Mouse (Mus musculus): Measurements from ENCODE around the gene Olfr702.

Olfr702 gene

DNA sequence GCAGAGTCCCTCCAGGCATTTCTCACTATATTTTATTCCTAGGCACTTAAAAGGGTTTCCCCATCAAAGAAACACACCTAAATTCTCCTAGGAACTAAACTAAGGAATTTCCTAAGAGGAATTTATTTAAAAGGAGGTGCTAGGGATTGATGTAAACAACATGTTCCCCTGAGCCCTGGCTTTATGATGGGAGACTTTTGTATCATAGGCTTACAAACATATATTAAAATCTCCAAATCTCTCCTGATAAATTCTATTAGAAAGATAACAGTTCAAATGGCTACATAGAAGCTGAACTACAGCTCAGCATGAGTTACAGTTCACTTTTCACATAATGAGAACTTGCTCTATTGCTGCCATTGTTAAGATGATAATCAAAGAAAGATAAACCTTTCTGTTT is at the start of gene Olfr702:
Olfr702 (minus strand) TSS at position 101 of the 400 bp plus-strand sequence.
- DNase-seq: no peak

DNA sequence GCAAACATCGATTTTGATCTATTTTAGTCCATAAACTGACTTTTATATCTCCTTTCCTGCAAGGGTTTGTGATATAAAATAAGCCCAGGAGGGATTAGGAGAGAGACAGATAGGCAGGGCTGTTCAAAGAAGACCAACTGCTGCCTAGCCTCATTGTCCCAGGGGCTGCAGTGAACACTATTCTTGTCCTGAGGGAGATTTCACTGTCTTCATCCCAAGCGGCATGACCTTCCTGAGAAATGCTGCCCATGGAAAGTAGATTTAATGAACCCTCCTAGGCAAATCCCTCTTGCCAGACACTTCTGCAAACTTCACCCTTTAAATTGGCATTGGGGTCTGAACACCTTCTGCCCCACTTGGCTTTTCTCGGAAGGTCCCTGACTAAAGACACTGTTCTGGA is 43.1 kb upstream of the Olfr702 start, which contains the start of gene Olfr705:
Olfr705 (minus strand) TSS at position 101 of the 400 bp plus-strand sequence.
- DNase-seq: no peak

DNA sequence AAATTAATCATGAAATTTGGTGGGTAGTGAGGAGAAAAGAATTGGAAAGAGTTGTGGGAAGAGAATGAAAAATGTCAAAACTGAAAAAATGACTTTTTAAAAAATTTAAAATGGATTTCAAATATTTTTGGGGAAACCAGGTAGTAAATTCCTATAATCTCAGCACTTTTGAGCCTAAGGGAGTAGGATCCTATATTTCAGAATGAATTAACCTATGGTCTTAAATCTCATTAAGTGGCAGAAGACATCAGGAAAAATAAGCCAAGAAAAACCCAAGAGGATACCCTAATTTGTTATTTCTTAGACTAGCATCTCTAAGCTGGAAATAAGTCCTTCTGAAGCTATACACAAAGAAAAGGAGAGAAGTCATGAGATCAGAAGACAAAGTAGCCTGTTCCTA is 29.2 kb upstream of the Olfr702 start, which contains the start of gene Olfr704:
Olfr704 (plus strand) TSS at position 301 of the 400 bp plus-strand sequence.
- no peak for DNase-seq

DNA sequence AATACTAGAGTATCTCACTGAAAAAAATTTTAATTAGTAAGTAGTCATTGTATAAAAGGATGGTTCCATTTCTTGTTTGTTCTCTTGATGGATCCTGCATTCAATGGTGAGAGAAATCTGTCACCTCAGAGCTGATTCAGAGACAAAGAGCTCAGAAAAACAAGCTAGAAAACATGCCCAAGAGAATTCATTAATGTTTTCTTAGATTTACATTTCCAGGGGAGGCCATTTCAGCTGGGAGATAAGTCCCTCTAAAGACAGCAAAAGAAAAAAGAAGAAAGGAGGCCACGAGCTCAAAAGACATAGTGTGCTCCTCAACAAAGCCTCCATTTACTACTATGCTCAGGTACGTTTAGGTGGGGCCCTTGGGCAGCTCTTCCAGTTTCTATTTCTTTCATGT is 9.4 kb upstream of the Olfr702 start, which contains the start of gene Olfr703:
Olfr703 (plus strand) TSS at position 301 of the 400 bp plus-strand sequence.
- DNase-seq: no peak

DNA sequence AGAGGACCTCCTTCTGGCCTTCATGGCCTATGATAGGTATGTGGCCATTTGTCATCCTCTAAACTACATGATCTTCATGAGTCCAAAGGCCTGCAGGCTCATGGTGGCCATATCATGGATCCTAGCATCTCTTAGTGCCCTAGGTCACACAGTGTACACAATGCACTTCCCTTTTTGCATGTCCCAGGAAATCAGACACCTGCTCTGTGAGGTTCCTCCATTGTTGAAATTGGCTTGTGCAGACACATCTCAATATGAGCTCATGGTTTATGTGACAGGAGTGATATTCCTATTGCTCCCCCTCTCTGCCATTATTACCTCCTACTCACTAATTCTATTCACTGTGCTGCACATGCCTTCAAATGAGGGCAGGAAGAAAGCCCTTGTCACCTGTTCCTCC is 15.3 kb downstream of the Olfr702 start:
- no peak for DNase-seq

DNA sequence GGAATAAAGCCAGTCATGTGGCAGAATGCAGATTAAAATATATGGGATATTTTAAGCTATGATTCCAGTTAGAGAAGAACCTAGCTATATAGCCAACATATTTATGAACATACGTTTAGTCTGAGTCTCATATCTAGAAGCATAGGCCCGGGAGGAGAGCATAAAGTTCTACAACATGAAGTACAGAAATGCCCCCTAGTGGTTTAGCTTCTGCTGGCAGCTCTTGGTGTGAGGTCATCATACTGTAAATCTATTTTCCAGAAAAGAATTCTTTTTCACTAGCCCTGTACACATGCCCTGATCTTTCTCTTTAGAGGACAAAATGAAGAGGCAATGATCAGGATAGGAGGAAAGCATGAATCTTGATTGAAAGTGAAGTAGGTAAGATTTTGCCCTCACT is 17.9 kb downstream of the Olfr702 start:
- DNase-seq: peak; percentile 16

DNA sequence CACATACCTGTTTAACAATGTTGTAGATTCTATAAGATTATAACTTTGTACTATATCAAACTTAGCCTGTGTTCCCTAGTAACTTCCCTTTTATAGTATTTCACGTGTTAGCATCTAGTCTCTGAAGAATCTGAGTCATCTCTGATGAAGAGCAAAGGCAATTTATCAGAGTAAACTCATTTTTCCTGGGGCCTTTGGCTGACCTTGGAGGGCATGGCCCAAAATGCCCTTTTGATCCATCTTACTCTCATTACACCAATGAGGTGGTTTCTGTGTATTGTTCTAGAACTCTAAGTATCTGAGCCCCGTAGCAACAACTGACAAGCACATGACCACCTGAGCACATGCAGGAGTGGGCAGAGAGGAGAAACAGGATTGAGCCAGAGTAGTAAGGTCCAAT is 19.9 kb downstream of the Olfr702 start, which contains the start of gene Olfr701:
Olfr701 (plus strand) TSS at position 301 of the 400 bp plus-strand sequence.
- no peak for DNase-seq

DNA sequence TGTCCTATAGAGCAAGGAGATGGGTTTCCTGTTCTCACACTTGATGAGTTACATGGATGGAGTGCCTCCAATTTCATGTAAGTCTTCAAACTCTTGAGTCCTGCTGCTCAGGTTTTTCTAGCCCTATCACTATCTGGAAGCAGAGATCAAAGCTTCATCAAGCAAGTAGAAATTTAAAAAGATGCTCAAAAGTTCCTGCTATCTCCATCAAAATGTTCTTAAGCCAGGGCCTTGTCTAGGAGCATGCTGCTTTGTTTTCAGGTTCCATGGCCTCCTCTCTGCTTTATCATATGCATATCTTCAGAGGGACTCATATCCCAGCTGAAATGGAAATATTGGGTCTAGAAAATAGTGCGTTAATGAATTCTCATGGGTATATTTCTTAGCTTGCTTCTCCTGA is 25.0 kb downstream of the Olfr702 start, which contains the start of gene Olfr700:
Olfr700 (minus strand) TSS at position 101 of the 400 bp plus-strand sequence.
- DNase-seq: no peak

DNA sequence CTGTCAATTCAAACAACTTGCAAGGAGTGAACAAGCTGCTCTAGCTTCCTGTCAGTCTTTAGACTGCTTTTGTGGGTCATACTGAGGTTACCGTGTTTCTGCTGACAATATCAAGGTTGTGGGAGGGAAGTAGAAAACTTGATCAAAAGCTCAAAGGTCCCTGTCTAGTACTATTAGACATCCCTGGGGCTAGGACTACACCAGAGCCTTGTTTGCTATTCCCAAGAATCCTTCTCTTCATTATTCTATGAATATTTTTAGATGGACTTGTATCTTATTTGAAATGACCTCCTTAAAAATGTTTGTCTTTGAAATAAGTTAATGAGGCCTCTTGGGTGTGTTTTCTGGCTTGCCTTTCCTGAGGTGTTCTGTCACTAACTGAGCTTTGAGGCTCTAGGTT is 40.6 kb downstream of the Olfr702 start, which contains the start of gene Olfr699:
Olfr699 (minus strand) TSS at position 101 of the 400 bp plus-strand sequence.
- DNase-seq: no peak

DNA sequence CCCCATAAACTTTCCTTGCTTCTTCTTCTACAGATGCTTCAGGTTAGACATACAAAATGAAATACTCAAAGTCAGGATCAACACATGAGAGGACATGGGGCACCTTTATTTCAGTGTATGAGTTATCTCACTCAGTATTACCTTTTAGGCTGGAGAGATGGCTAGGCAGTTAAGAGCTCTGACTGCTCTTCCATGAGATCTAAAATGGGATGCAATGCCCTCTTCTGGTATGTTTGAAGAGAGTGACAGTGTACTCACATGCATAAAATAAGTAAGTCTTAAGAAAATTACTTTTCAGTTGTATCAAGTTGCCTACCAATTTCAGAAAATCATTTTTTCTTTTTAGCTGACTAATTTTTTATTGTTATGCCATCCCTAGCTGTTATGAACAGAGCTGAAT is 45.4 kb downstream of the Olfr702 start:
- DNase-seq: peak; percentile 3

Measured in kidney, adult 9 months (tissue).